Mouse (Mus musculus) adrenal gland, adult 8-10 months (tissue): ENCODE results near the gene Rims1. TPM values are rescaled to one million over a fixed set of nuclear protein-coding genes. Genes with fewer than 3 reads are reported as not detected.

Experiments used
- DNase-seq: peaks from one replicate; pipeline ENCODE4 v3.0.0; 2022
- total RNA-seq, 4 experiments: library from RNA; stranded (reverse); gene quantifications; 2 replicates each; pipeline ENCODE4 v1.2.4; 2022

Rims1 gene
- total RNA-seq, 4 experiments from 2014 or later: 0.35 to 1.0 (median 0.87) TPM

DNA sequence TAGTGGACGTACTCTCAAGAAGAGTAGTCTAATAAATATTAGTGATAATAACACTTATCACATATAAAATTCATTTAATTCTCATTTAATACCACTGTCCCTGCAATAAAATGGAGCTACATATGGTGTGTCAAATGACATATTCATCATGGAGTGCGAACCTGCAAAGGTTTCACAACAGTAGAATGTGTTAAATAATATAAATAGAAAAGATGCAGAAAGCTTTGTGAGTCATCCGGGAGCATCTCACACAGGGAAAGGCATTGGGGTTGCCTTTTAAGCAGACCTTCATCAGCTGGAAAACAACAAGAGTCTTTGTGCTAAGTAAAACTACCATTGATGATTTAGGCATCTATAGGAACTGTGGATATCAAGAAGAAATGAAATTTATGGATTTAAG lies 220.2 kb downstream of the Rims1 start:
- no peak for DNase-seq

DNA sequence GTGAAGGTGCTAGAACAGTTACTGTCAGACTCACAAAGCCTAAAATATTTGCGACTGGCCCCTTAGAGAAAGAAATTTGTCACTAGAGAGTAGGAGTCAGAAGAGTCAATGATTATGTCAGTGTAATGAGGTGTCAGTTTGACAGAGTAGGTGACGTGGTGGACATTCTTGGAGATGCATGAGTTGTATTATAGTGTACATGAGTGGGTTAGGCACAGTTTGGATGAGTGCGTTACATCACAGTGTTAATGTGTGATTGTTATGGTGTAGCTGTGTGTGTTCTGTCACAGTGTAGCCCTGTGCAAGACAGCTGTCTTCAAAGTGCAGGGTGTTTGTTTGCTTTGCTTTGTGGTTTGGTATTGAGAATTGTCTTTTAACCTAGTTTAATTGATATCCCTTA lies 226.3 kb downstream of the Rims1 start:
- DNase-seq: no peak

DNA sequence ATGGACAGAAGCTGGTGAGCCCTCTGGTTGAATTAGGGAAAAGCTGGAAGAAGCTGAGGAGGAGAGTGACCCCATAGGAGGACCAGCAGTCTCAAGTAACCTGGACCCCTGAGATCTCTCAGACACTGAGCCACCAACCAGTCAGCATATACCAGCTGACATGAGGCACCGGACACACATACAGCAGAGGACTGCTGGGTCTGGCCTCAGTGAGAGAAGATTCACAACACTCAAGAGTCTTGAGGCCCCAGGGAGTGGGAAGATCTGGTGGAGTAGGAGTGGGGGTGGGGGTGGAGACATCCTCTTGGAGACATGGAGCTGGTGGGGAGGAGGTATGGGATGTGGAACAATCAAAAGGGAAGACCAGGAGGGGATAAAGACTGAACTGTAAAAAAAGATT lies 233.1 kb downstream of the Rims1 start:
- no peak for DNase-seq

DNA sequence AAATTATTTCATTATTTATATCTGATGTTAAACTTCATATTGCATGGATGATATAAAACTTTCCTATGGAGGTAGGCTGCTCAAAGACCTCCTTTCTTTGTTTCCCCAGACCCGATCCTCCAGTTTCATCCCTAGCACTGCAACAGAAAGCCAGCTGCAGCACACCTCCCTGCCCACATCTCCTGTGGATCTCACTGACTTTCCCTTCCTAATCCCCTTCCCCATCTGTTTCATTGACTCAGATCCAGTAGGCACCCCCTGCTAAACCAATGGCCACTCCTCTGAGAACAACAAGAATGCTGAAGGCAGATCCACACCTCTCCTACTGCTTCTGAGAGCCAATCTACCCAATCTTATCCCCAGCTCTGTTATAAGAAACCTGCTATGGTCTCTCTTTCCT lies 259.5 kb downstream of the Rims1 start:
- no peak for DNase-seq

DNA sequence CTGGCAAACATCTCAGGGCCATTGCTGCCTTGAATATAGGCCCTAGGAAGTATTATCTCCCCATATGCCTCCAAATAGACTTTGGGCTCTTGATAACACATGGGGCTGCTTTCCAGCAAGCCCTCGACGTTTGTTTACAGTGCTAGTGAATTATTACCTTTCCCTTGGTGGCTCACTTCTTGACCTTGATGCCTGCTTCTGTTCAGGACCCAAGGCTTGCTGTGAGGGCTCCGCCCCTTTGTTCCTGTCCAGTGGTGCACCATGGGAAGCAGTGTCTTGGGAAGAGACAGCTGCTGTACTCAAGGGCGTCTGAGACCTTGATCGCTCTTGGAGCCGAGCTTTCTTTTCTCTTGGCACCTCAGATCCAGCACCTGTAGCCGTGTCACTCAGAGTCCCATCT lies 267.7 kb downstream of the Rims1 start:
- no peak for DNase-seq

DNA sequence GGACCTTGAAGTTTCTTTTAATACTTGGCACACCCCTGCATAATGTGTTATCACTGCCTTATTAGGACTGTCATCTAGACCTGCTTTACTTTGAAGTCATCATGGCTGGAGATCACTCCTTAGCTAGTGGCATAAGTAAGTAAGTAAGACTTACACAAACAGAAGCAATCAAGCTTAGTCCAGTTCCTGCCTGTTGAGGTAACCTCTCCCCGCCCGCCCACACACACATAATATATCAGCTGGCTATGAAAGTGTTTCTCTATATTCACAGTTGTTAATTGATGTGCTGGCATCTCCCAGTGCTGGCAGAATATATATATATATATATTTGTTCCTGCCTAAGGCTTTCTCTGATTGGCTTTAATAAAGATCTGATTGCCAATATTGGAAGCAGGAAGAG lies 269.0 kb downstream of the Rims1 start:
- no peak for DNase-seq

DNA sequence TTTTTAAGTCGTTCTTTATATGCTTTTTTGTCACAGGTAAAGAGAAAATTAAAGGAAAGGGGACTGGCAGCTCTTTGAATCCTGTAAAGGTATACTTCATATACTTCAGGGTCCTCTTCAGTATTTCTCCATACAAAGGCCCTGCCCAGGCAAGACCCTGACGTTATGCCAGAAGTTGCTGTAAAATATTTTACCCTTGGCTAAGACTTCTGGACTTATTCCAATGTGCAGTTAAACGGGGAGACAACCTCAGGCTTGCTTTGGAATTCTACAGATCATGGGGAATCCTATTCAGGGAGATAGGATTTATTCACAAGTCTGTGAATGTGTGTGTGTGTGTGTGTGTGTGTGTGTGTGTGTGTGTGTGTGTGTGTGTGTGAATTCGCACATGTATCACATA lies 270.7 kb downstream of the Rims1 start:
- DNase-seq: no peak

DNA sequence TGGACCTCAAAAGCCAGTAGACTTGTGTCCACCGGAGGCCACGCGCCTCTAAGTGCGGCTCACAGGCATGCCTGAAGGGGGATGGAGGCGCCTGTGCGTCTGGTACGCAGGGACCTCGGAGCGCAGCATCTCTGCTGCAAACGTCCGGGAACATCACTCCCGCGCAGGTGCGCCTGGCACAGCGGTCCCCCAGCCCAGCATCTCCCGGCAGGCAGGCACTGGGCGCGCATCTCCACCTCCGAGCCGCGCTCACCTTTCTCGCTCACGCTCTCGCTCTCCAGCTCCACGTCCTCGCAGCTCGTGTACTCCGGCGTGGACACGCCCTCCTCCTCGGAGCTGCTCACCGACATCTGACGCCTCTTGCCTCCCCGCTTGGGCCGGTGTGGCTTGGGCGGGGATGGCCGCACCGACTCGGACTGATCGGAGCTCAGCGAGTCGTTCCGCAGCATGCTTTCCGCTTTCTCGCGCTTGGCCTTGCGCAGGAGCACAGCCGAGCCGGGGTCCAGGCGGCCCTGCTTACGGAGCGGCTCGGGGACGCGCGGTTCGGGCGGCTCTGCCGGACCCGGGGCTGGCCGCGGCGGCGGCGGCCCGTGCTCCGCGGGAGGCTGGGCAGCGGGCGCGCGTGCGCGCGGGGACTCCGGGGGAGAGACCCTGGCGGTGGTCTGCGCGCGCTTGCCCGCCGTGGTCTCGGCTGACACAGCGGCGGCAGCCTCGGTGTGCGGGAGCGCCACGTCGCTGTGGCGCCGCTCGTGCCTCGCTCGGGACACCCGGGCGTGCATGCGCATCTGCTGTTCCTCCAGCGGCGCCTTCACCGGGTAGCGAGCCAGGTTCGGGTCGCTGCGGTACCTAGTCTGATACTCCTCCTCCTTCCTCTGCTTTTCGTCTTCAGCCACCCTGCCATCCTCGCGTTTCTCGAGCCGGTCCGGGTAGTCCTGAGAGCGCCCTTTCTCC lies 272.4 kb downstream of the Rims1 start:
- DNase-seq: no peak

DNA sequence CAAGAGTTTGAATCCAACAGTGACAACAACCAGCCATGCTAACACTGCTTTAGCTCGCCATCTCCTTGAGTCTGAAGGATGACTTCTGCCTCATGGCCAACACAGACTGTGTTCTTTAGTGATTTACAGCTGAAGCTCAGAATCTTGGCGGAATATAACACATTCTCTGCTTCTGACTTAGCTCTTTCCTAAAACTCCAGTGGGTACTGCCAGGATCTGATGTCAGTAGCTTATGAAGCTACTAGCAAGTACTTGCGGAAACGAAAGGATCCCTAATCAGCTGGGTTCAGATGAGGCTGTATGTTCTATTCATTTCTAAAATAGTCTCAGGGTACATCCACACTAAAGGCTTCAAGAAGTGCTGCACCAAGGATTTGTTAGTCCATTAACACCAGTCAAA lies 290.7 kb downstream of the Rims1 start:
- DNase-seq: no peak

DNA sequence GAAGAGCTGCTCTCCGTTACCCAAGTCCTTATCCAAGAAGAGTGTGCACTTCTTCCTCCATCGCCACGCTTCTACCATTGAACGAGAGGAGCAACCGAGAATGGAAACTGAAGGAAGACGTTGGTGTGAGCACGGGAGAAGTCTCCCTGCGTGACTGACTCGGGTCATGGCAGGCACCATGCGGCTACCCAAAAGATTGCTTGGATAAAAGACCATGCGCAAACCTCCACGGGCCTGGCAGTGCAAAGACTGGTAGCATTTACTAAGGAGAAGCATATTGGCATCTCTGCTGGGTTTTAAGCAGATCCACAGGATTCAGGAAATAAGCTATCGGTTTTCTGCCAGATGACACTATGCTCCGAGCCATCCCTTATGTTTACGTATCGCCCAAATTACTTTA lies 293.4 kb downstream of the Rims1 start:
- no peak for DNase-seq

DNA sequence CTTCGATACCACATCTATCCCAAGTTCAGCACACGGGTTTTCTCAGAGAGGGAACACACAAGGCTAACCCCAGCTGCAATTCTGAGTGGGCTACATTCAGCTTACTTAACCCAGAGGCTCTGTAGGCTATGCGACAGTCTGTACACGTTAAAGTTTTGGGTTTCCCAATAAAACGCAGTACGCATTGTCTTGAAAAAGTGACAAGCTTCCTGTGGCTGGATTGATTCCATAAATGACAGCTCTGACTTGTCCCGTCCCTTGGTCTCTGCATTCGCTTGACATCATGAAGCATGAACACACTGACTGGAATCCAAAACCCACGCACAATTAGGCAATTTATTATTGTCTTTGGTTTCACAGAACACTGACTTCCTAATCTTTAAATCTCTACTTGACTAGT lies 294.2 kb downstream of the Rims1 start:
- DNase-seq: no peak

DNA sequence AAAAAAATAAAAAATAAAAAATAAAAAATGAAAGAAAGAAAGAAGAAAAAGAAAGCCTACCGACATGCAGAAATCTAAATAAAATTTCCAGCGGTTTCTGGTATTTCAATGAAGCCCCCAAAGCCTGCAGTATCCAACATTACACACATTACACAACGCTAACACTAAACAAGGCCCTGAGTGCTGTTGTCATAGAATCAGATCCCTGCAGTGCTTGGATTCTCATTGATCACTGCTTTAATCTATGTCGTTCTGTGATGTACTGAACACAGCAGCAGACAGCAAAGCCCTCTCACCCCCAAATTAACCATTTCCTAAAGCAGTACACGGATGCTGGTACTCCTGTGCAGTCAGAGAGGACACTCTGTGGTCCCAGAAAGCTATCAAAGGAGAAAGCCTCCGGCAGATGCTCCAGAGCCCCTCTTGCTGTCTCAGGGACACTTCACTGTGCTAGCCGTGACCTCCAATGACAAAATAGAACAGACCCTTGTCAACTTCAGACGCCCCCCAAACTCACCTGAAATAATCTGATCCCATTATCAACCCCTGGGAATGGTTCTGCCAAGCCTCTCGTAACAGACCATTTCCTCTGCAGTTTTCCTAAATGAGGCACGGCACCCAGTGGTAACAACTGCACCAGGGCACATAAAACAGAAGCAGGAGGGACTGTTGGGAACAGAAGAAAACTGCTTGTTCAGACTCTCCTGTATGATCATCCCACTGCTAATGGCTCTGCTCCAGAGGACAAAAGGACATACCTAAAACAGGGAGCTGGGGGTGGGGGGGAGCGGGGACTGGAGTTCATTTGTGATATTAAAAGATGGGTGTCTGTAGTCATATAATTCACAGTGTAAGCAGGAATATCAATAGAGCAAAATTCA lies 296.8 kb downstream of the Rims1 start:
- DNase-seq: no peak

DNA sequence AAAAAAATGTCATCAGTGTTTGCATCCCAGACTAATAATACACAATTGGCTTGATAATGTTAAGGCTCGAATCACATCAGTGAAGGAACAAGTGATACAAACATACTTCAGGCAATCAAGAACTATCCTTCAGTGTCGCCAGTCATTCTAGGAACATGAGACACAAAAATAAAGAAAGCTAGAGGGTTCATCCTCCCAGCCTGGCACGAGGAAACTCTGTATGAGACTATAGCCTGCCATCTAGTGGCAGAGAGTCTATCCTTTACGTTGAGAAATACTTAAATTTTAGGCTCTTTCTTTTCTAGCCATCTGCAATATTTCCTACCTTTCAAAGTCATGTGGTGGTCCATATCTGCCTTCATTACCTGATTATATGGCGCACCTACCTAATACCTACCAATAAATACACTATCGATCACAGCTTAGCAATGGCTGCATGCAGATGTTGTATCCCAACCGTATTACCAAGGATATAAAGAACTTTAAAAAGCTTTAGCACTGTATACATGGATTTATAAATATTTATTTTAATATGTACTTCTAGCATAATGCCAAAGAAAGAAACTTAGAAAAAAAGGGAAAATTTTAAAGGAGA lies 318.4 kb downstream of the Rims1 start:
- no peak for DNase-seq

DNA sequence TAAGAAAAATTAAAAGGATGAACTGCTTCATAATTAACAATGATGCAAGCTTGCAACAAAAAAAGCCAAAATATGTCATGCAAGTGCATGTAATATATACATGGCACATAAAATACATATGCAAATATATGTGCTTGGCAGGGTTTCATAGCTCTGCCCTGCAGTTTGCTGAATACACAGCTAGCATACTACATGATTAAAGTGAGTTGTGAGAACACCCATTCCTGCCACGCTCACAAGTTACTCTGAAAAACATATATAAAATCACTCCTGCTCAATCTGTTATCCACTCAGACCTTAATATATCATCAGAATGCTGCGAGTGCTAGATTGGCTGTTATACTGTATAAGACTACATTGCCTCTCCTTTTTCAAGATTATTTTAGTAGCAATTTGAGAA lies 329.6 kb downstream of the Rims1 start:
- DNase-seq: no peak

DNA sequence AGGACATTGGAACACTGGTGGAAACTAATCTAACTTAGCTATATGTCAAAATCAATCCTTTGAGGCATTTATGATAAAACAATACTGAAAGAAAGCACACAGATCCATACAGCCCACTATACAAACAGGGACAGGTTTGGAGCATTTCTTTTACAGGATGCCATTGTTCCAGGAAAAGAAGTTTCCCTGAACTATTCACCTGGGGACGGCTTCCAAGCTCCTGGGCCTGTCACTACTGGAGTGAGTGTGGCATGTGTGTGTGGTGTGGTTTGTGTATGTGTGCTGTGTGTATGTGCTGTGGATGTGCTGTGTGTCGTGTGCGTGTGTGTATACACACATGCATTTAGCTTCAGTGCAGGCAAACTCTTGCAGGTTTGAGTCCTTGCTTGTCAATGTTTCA lies 338.8 kb downstream of the Rims1 start:
- DNase-seq: no peak

DNA sequence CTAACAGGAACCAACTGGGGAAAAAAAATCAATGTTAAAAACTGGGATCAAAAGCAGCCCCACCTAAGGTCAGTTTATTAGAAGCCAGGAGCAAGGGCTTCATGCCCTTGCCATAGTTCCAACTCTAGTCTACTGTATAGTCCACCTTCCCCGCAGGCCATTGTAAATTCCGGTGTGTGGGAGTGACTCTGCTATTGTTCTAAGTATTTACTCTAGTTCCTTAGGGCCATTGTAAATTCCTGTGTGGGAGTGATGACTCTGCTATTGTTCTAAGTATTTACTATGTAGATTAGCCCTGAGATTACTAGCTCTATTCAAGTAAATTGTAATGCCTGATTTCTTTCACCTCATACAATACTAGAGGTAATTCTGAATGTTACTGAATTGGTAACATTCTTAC lies 339.2 kb downstream of the Rims1 start:
- no peak for DNase-seq

DNA sequence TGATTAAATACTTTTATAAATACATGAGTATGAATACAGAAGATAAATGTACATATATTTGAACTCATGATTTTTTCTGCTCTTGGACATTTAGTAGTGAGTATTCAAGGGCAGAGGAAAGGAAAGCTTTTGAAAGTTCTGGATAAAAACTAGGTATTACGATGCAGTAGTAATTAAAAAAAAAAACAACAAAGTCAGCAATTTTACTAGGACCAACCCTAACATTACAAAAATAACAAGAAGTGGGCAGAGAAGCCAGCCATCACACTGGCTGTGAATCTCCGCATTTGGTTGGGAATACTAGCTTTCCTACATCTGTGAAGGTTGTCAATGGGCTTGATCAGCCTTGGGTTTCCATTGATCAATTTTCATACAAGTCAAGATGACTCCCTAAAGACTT lies 381.8 kb downstream of the Rims1 start:
- DNase-seq: no peak

DNA sequence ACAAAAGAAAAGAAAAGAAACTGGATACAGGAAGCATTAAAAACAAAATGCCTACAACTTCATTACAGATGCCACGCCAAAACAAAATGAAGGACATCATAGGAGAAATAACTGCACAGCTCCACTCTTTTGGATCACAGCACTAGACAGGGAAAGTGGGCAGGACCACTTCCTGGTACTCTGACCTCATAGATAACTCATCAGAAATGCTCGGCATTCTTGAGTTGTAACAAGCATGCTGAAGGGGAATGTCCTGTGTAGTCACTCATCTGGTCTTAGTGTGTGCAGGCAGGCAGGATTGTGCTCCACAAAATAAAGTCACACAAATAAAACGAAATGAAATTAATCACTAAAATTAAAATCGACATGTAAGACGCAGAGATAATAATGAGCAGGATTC lies 383.7 kb downstream of the Rims1 start:
- DNase-seq: no peak

DNA sequence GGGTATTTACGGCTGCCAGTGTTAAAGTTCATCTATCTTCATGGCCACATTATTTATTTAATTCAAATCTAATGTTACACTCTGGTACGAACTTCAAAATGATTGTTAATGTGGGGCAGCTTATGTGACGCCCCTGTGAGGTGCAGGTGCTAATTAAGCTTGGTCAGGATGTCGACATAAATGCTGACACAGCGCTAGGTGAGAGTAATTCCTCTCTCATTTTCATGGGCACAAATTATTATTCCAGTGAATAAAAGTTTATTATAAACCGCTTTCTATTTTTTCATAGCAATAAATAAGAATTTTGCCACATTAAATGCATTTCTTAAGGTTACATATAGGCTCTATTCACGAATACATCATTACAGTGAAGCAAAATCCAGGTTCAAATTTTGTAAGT lies 395.6 kb downstream of the Rims1 start:
- no peak for DNase-seq

DNA sequence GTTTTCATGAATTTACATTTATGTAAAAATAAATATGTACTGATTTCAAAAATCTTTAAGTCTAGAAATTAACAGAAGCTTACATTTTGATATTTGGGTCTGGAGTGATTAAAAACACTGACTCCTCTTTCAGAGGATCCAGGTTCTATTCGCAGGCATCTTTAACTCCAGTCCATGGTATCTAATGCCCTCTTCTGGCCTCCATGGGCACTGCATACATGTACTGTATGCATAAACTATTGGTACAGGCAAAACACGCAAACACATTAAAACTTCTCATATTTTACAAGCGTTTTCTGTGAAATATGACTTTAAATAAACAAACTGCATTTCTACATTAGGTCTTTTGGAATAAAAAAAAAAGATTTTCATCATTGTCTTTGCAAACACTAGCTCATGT lies 419.4 kb downstream of the Rims1 start:
- no peak for DNase-seq

DNA sequence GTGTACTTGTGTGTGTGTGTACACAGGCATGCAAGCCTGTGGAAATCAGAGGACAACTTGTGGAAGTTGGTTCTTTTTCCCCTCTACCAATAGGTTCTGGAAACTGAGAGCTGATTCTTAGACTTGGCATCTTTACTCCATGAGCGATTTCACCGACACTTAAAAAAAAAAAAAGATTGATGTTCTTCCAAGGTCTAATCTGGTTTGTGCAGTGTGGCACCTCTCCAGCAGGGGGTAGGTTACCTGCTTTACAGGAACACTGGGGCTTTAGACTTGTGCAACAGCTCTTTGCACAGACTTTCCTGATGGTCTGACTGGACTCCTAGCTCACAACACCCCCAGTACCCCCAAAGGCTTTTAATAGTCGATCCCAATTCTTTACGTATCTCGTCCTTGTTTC lies 428.1 kb downstream of the Rims1 start:
- DNase-seq: no peak

DNA sequence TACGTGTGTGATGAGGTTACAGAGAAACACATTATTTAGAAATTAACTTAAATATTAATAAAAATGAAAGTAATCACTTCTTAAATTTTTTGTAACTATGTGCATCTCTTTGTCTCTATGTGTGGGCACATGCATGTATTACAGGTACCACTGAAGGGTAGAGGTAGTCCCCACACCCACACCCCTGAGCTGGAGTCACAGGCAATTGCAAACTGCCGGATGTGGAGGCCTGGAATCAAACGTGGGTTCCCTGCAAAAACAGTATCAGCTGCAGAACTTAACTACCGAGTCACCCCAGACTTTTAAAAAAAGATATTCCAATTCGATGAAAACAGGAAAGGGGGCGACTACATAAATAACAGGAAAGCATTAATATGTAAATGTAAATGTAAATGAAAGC lies 428.7 kb downstream of the Rims1 start:
- DNase-seq: no peak

DNA sequence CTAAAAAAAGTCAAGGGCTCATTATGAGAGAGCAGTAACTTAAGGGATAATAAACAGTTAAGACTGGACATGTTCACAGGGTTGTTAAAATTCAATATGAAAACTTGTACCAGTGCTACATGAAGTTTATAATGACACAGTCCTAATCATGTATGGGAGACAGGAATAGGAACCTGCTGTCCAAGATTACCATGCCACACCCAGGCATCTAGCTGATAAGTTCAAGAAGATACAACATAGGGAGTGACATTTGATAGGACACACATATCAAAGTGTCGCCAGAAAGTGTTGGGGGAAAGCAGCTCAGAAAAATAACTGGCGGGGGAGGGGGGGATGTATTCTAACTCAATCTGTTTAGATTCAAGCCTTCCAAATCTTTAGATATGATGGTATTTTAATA lies 449.6 kb downstream of the Rims1 start:
- DNase-seq: no peak
